Mouse (Mus musculus) right cerebral cortex, adult 18-20 months (tissue): ENCODE data around the gene Nek9.

Experiments used
- DNase-seq: peaks from one replicate; pipeline ENCODE4 v3.0.0; 2022; ENCODE audit warnings: mixed read lengths

Nek9 gene

DNA sequence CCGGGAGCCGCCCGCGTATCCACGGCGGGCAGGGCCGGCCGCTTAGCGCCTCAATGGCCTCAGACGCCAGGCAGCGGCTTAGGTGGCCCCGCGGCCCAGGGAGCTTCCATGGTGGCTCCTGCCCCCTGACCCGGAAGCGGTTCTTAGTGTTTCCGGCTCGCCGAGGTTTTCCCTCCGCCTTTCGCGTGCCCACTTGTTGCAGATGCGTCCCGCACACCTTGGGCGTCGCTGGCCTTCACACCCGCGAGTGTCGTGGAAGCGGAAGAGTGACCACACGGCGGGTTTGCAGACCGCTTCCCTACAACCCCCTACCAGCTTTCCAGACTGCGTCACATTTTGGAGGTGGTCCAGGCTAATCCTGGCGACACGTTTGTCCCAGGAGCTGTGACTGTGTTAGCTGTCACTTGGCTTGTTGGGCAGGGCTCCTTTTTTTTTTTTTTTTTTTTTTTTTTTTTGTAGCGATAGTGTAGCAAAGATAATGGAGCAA lies at the start of gene Nek9:
Nek9 (minus strand) TSS at position 120 of the 487 bp plus-strand sequence.
- peak; percentile 94 for DNase-seq

DNA sequence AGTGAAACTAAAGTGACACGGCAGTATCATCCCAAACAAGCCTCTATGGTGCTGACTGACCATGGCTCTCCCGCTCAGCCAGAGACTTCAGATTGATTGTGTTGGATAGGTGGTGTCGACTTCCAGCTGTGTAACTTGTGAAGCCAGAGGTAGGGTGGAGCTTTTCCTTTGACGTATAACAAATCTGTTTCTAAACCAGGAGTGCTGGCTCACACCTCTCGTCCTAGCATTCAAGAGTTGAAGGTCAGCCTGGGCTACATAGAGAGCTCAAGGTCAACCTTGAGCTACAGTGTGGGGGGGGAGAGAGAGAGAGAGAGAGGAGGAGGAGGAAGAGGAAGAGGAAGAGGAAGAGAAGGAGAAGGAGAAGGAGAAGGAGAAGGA lies 46.8 kb upstream of the Nek9 start:
- no peak for DNase-seq

DNA sequence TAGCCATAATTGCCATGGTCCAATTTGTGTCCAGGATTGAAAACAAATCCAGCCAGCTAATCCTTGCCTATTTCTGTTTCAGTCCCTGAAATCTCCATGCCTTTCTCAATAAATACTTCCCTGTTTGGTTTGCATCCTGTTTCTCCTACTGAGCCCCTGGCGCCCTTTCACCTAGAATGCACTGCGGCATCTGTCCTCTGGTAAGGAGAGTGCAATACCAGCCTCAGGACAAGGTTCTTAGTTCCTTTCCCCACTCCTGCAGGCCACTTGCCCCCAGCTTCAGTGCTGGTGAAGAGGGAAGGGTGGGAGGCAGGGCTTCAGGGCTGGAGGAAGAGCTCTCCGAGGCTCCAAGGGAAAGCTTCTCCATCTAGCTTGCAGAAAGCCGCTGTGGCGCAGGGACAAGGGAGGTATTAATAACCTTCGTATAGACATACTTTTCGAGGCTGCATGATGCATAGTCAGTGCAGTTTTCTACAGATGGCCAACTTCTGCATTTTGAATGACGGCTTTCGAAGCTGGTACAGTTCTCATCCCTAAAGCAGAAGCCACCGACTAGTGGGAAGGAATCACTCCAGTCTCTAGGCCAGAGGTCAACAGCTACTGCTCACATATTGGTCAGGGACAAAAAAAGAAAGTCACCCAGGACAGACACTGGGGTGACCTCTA lies 46.3 kb upstream of the Nek9 start:
- no peak for DNase-seq

DNA sequence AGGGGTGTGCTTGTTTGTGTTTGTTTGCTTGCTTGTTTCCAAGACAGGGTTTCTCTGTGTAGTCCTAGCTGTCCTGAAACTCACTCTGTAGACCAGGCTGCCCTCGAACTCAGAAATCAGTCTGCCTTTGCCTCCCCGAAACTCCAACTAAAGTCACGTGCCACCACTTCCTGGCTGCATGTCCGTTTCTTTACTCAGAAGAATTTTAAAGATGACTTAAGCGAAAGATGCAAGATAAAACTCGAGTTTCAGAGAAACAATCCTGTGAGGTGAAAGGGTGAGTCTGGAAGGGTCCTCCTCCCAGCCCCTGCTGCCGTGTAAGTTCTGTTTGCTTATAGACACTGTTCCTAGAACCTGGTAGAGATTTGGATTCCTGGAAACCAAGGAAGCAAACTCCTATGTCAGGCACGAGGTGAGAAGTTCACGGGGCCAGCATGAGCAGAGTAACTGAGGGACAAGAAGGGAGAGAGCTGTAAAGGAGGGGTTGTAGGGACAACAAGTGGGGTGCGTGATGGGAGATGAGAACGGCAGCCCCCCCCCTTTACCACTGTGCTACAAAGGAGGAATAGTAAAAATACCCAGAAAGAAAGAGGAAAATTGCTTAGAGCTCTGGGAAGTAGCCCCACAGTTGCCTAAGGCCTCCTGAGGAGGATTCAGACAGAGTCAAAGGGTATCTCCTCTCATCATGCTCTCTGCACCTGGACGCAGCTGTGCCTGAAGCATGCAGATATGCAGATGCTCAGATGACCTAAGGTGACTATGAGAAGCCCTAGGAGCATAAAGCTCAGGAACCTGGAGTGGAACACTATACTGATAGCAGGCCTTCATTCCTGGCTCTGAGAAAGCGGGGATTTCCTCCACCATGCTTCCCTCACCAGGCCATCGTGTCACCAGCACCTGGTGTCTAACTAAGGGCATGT lies 43.9 kb upstream of the Nek9 start:
- no peak for DNase-seq

DNA sequence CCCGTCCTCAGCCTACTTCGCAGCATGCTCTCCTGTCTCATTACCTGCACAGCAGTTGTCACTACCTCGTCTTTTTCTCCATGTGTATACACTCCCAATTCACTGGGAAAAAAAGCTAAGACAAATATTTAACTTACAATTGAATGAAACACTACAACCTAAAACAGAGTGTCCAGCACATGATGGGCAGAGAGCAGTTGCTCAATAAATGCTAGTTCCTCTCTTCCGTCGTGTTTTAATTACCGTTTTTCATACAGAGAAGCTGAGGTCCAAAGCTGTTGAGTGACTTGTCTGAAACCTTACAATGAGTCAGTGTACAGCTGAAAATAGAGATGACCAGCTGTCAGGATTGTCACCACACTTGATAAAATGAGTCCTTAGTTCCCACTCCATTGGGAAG lies 42.4 kb upstream of the Nek9 start:
- no peak for DNase-seq

DNA sequence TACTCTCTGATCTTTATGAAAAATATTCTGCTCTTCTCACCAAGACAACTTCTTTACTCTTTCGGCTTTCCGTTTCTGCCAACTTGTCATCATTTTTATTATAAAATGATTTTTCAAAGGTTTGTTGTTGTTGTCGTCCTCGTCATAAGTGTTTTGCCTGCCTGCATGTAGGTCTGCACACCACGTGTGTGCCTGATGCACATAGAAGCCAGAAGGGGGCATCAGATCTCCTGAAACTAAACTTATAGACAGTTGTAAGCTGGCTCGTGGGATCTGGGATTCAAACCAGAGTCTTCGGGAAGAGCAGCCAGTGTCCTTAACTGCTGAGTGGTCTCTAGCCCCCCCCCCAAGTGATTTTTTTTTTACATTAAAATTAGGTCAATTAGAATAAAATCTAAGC lies 41.8 kb upstream of the Nek9 start:
- no peak for DNase-seq

DNA sequence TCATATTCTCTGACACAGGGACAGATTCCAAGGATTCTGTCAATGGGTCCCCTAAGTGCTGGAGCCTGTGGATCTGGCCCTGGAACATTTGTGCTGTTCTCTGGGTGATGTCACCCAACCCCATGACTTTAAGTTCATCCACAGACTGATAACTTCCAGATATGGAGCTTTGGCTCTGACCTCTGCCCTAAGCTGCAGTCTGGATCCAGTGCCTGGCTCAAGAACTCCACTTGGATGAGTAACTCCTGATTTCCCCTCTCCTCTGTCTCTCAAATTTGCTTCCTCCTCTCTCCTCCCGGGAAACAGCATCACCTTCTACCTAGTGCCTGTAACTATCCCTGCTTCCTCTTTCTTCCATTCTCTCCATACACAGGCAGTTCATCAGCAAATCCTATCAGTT lies 41.1 kb upstream of the Nek9 start:
- no peak for DNase-seq

DNA sequence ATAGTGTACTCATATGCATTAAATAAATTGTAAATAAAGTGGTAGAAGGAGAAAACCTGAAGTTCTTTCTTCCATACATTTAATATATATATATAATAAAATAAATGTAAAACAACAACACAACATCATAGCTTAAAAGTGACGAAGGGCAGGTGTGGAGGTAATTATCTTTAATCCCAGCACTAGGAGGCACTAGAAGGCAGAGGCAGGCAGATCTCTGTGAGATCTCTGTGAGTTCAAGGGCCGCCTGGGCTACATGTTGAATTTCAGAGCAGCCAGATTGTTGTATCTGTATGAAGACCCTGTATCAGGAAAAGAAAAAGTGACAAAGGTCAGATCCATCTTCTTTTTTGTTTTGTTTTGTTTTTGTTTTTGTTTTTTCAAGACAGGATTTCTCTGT lies 39.1 kb upstream of the Nek9 start:
- DNase-seq = no peak

DNA sequence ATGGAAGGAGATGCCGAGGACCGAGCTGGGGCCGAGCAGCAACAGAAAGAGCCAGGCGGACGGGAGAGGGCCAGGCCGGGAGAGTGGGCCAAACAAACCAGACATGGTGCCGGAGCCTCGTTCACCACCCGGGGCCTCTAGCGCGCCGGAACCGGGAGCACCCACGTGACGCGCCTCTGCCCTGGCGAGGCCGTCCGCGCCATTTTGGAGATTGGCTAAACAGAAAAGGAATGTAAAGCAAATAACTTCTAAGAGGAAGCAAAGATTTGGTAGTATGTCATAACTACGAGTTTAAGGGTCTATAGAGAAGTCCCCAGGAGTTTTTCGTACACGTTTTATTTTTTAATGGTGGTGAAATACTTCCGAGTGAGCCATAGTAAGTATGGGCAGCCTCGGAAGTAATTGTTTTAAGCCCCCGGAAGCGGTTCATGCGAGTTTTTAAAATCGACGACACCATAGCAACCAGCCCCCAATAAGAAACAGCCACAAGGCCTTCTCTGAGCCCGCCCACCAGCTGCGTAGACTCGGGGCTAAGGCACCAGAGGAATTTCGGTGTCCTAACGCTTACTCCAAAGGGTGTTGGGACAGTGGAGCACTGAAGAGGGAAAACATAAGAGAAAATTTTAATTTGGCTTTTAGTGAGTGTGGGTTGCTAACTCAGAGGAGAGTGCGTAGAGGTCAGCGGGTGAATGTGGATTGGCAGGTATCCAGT lies 35.6 kb upstream of the Nek9 start, which contains the start of gene Tmed10:
Tmed10 (minus strand) TSS at position 287 of the 712 bp plus-strand sequence.
- peak; percentile 93 for DNase-seq

DNA sequence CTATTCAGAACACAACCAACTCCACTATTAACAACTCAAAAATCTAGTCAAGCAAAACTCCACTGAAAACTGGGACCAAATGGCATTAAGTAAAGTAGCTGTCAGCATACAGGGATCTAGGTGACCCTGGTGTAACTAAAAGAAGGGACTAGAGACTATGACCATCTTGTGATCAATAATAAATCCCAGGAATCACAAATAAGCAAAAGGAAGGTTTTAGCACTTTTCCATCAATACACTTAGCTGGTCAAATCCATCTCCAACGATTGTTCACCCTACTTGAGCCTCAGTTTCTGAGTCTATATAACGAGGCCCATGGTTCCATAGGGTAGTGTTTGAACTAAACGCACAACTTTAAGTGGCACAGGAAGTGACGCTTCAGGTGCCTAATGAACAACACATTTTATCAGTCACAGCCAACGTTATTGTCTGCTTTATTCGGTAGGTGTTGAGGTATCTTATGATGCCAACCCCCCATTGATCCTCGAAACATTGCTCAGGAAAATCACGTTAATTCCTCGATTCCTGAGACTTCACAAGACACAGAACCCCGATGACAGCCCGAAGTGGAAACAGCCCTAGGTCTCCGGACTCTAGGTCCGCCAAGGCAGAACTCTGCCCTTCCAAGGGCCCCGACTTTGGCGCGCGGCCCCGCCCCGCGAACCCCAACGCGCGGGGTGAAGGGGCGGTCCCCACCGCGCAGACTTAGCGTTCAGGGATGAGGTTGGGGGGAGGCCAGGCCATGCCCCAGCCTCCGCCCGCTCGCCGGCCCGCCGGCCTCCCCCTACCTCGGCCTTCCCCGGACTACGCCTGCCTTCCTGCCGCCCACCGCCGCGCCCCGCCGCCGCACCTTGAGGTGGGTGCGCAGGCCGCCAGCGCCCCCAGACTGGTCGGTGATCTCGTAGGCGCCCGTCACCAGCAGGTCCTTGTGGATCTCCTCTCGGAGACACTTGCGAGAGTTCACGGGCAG lies 34.7 kb upstream of the Nek9 start:
- DNase-seq = peak; percentile 67

DNA sequence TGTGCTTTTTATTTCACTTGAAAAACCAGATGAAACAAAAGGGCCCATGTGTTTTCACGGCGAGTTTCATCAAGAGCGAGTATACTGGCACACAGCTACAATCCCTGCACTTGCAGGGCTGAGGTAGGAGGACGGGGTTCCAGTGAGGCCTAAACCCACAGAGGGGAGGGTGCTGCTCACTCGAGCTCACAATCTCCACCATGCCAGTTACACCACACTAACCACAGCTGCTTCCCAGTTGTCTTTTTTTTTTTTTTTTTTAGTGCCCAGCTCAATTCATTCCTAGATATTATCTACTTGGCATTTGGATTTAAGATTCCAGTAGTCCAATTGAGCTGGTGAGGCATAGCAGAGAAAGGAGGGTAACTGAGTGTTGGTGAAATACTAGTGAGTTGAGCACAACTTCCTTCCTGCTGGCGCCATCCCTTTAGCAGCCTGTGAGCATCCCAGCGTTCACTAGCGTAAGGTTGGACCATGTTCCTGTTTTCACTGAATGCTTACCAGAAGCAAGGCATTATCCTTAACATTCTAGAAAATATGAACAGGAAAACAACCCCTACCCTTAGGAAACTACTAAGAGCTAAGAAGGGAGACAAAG lies 33.0 kb upstream of the Nek9 start:
- DNase-seq = no peak

DNA sequence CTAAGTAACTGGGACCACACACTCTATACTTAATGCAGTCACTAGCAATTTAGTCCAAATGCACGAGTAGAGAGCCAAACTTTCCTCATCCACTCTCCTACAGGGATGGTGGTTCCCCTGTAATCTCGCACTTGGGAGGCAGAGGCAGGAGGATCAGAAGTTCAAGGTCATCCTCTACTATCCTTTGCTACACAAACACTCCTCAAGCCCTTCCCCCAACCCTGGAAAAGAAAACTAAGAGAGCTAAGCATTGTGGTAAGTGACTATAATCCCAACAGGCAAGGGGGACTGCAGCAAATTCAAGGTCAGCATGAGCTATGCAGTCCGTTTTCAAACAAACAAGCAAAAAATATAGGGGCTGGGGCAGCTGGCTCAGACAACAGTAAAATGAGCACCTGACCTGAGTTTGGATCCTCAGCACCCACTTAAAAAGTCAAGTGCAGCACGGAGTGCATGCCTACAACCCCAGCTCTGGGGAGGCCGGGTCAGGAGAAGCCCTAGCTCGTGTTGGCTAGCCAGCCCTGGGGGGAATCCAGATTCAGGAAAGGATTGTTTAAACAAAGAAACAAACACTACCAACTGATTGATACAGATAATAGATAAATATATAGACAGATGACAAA lies 29.4 kb upstream of the Nek9 start:
- DNase-seq = no peak

DNA sequence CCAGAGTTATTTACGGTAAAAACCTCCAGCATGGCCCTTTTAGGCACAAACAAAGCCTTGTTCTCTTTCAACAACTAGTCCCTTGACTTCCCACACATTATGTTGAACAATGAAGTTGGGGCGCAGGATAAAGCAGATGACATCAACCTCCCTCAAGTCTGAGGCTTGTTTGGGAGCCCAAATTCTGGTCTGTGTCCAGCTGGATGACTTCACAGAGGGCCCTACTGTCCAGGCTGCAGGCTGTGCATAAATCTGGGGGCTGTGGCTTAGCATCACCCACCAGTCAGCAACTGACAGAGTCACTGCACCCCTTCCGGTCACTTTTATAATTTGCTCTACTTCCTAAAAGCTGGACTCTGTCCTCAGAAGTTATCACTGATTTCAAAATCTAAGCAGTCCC lies 27.1 kb upstream of the Nek9 start:
- DNase-seq = peak; percentile 57

DNA sequence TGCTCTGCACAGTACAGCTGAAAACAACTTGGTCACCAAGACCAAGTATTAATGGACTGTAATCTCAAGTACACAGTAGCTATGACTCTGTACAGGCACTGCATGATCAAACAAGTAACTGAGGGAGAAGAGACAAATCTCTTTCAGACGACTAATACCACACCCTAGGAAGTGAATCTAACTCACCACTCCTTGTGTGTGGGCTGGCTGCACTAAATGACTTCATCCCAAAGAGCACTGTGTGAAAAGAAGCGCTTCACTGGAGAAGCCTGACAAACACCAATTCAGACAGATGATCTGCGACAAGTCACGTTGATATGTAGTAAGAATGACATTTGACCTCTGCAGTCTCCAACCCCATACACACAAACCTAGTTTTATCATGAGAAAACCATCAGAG lies 23.3 kb upstream of the Nek9 start:
- no peak for DNase-seq

DNA sequence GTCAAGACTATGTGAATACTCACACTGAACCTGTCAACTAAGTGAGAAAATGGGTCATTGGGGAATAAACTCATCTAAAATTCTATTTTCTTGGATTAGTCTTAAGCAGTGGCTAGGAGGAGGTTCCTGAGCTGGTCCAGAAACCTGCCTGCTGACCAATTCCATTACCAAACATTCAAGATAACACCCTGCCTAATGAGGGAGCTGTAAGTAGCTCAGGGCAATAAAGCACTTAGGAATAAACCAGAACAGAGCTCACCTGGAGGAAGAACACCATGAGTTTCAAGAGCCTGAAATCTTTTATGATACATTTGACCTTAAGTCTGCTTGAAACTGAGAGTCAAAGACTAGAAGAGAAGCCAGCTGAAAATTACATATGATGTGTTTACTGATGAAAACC lies 22.4 kb upstream of the Nek9 start:
- no peak for DNase-seq

DNA sequence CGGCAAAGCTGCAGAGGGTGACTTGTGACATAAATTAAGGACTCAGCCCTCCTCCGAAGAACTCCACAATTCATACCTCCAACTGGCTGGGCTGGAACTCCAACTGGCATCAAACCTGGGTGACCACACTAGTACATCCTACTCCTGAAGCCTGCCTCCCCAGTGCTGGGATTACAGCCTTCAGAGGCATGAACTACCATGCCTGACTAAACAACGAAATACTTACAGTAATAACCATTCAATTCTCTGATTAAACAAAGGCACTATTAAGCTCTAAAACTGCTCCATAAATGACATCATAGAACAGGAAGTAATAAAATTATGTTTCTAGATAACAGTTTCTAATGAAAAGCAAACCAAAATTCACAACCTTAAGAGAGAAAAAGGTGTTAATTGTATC lies 22.0 kb upstream of the Nek9 start:
- no peak for DNase-seq

DNA sequence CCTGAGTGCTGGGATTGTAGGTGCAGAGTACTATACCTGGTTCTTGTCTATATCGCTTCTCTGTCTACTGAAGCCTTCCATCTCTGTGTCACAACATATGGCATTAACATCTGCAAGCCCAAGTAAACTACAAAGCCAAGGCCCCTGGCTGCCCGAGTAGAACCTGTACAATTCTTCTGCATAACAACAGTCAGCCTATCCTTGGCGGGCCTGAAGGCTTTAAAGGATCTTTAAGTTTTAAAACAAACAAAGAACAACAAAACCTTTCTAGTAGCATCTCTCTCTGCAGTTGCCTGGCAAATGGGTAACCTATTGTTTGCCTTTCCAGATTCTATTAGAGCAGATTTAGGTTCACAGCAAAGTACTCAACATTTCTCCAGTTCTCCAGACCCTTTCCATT lies 14.9 kb upstream of the Nek9 start:
- no peak for DNase-seq

DNA sequence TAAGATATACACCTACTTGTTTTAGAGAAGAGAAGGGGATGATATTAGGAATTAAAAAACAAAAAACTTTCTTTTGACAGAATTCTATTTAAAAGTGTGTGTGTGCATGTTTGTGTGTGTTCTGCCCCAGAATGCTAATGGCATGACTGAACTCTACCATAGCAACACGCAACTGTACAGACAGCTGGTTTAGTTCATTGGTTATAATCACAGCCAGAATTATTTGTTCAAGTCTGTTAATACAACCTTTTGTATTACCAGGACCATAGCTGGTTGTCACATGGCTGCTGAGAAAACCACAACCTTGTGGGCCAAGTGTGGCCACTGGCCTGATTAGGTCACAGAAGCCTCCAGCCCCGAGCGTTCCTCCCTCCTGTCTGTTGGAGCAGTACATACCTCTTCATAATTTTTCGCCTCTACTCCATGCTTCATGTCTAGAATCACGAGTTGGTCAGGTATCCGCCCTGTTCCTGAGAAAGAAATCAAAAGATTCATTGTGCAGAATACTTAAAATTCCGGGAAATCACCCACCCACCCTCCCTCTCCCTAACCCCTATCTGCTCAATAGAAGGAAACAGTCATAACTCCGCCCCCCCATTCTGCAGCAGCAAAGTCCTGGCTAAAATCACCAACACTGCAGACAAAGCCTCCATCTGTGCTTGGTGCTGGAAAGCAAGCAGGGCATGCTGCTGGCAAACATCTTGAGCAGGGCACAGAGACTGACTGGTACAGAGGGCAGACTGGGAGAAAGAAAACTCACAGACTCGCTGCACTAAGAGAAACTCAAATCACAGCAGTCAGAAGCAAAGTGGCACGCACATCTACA lies 11.5 kb upstream of the Nek9 start:
- DNase-seq = peak; percentile 79

DNA sequence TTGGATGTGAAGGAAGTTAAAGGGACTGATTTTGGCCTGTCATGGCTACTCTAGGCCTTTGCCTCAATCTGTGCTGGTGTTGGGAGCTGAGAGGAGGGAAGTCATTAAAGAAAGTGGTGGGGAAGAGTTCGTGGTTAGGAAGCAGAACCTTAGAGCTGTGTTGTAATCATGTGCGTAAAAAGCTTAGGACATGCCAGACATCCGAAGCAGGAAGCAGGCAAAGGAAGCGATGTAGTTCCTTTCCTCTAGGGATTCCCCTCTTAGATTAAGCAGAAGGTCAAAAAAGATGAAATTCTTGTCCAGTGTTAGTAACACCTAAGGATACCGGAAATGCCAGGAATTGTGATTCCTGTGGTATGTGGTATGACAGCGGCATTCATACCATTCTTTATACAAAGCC lies 9.2 kb upstream of the Nek9 start:
- DNase-seq = no peak

DNA sequence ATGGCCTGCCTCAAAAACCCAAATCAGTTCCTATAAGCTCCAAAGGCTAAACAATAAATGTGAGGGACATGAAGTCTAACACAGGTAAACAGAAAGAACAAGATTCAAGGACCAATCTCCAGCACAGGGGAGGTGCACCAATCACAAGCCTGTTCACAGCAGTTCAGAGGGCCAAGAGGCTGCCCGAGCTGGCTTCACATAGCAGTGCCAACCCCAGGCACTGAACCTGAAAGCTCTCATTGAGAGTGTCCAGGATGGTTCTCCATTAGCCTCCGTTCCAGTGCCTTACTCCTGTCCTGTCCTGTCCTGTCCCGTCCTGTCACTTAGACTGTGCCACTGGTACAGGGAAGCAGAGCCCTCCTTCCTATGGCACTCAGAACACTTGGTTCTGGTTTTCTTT lies 8.0 kb upstream of the Nek9 start:
- no peak for DNase-seq
